Mouse (Mus musculus) limb, embryonic 11.5 days (tissue): ENCODE data around the gene Impdh1. TPM values are rescaled to one million over a fixed set of nuclear protein-coding genes. Genes with fewer than 3 reads are reported as not detected.
"Not testable (repeated sequence)": the region's sequence is repeated elsewhere in the genome, so short reads cannot be mapped to it uniquely, and the experiment has no call there.

Source experiments
- ATAC-seq: fragments of 200-750 bp; cut with Nextera tagmentation; 2 replicates; pipeline ENCODE4 v1.8.0; 2017; ENCODE audit warnings: low read depth; ENCODE audit not compliant: insufficient number of reproducible peaks, low FRiP score, low TSS enrichment
- DNase-seq: peaks from one replicate; pipeline ENCODE4 v3.0.0-alpha.2; 2015; ENCODE audit warnings: low spot score
- H3K27ac ChIP-seq: fragments of 300-500 bp; sonication (generic); replicated peaks from 2 replicates; pipeline ENCODE4 v1.5.1; 2014; ENCODE audit warnings: low read depth, mild to moderate bottlenecking, low read length
- H3K27me3 ChIP-seq: fragments of 300-500 bp; sonication (generic); 2 replicates; pipeline ENCODE4 v1.6.1; 2014; ENCODE audit warnings: mild to moderate bottlenecking, low read length, mixed read lengths; ENCODE audit not compliant: control insufficient read depth, insufficient read depth
- H3K36me3 ChIP-seq: fragments of 300-500 bp; sonication (generic); 2 replicates; pipeline ENCODE4 v1.6.1; 2014; ENCODE audit warnings: mild to moderate bottlenecking, low read length, moderate library complexity, mixed read lengths; ENCODE audit not compliant: control insufficient read depth, insufficient read depth
- H3K4me1 ChIP-seq: fragments of 300-500 bp; sonication (generic); 2 replicates; pipeline ENCODE4 v1.6.1; 2014; ENCODE audit warnings: low read length, mixed read lengths; ENCODE audit not compliant: control insufficient read depth, insufficient read depth
- H3K4me2 ChIP-seq: fragments of 300-500 bp; sonication (generic); 2 replicates; pipeline ENCODE4 v1.6.1; 2014; ENCODE audit warnings: low read depth, mild to moderate bottlenecking, moderate library complexity; ENCODE audit not compliant: severe bottlenecking
- H3K4me3 ChIP-seq: fragments of 300-500 bp; sonication (generic); 2 replicates; pipeline ENCODE4 v1.5.1; 2014; ENCODE audit warnings: low read depth, low read length
- H3K9ac ChIP-seq: fragments of 300-500 bp; sonication (generic); 2 replicates; pipeline ENCODE4 v1.6.1; 2014; ENCODE audit warnings: mild to moderate bottlenecking, low read length
- H3K9me3 ChIP-seq: fragments of 300-500 bp; sonication (generic); 2 replicates; pipeline ENCODE4 v1.6.1; 2016; ENCODE audit warnings: low read length; ENCODE audit not compliant: control insufficient read depth
- WGBS: fragments of 180-500 bp; shearing (Covaris S2); extraction: QIAGEN DNeasy Blood & Tissue Kit; methylation state at CpG from one replicate; pipeline ENCODE4 v1.1.7; 2014; 5-methylcytosine and 5-hydroxymethylcytosine counted together
- polyA plus RNA-seq: library from polyadenylated mRNA; unstranded; fragments of >200 nt; fragmentation: Nextera tagmentation; extraction: Ambion mirVana; gene quantifications from 2 replicates; pipeline ENCODE4 v1.2.1, GENCODE M21; 2014

The Impdh1 gene
- polyA plus RNA-seq, 1 experiment from 2014 or later: 40.8 TPM

GRCm38 (mm10) chr6:29229265-29229913 is 13.2 kb upstream of the Impdh1 start:
- WGBS: 82% methylated on average over 6 of the region's 6 CpGs
- Histone ChIP-seq H3K4me1 (no peaks in the 10 kb centered on the region), H3K4me3 (no peak overlapping the region), H3K36me3 (no peaks in the 10 kb centered on the region), H3K4me2 (no peak overlapping the region), H3K27me3 (no peaks in the 10 kb centered on the region), H3K27ac (no peak overlapping the region), H3K9me3 (no peaks in the 10 kb centered on the region), H3K9ac (no peak overlapping the region)
- ATAC-seq (0 out of 2 replicates have a peak, but pooled peaks have one; percentile 31), DNase-seq (no peak)

- not testable (repeated sequence) for H3K9me3 ChIP-seq, H3K36me3 ChIP-seq, DNase-seq, H3K9ac ChIP-seq, H3K4me2 ChIP-seq, ATAC-seq, H3K4me3 ChIP-seq, H3K27ac ChIP-seq, H3K4me1 ChIP-seq
- H3K27me3 ChIP-seq: peaks cover 21% of the 10 kb centered on the region
- 92% methylated on average over 1 of the region's 3 CpGs for WGBS
Observed at GRCm38 (mm10) chr6:29217717-29218116, 1.6 kb upstream of the Impdh1 start.

- Histone ChIP-seq H3K4me2 (peak overlapping the region; percentile 99), H3K4me3 (peak overlapping the region; percentile 55), H3K9ac (no peak overlapping the region), H3K36me3 (no peaks in the 10 kb centered on the region), H3K9me3 (no peaks in the 10 kb centered on the region), H3K4me1 (peaks cover 10% of the 10 kb centered on the region), H3K27ac (no peak overlapping the region), H3K27me3 (peaks cover 21% of the 10 kb centered on the region)
- no peak for DNase-seq
- WGBS: 13% methylated on average over 9 of the region's 9 CpGs
- no peak for ATAC-seq
Observed at GRCm38 (mm10) chr6:29215181-29215580, 983 bp downstream of the Impdh1 start.

GRCm38 (mm10) chr6:29214776-29215175 is 1.4 kb downstream of the Impdh1 start:
- no peak overlapping the region for H3K27ac ChIP-seq
- H3K27me3 ChIP-seq: peaks cover 21% of the 10 kb centered on the region
- DNase-seq (no peak), ATAC-seq (no peak)
- 38% methylated on average over 5 of the region's 5 CpGs for WGBS
- H3K36me3 ChIP-seq: no peaks in the 10 kb centered on the region
- no peak overlapping the region for H3K4me3 ChIP-seq
- H3K4me1 ChIP-seq: peaks cover 10% of the 10 kb centered on the region
- no peak overlapping the region for H3K4me2 ChIP-seq
- H3K9me3 ChIP-seq: no peaks in the 10 kb centered on the region
- no peak overlapping the region for H3K9ac ChIP-seq

GRCm38 (mm10) chr6:29214245-29214644 is 1.9 kb downstream of the Impdh1 start:
- Histone ChIP-seq H3K4me1 (peaks cover 10% of the 10 kb centered on the region), H3K27ac (no peak overlapping the region), H3K27me3 (peaks cover 21% of the 10 kb centered on the region), H3K9ac (no peak overlapping the region), H3K9me3 (no peaks in the 10 kb centered on the region), H3K4me2 (no peak overlapping the region), H3K4me3 (no peak overlapping the region), H3K36me3 (no peaks in the 10 kb centered on the region)
- 0% methylated on average over 1 of the region's 1 CpGs for WGBS
- DNase-seq: no peak
- ATAC-seq: no peak

- no peak overlapping the region for H3K9ac ChIP-seq
- ATAC-seq: no peak
- no peaks in the 10 kb centered on the region for H3K36me3 ChIP-seq
- H3K4me1 ChIP-seq: peaks cover 10% of the 10 kb centered on the region
- no peak overlapping the region for H3K27ac ChIP-seq
- H3K4me2 ChIP-seq: no peak overlapping the region
- H3K4me3 ChIP-seq: no peak overlapping the region
- no peaks in the 10 kb centered on the region for H3K9me3 ChIP-seq
- H3K27me3 ChIP-seq: peaks cover 21% of the 10 kb centered on the region
- DNase-seq: no peak
- 55% methylated on average over 5 of the region's 5 CpGs for WGBS
Observed at GRCm38 (mm10) chr6:29213436-29213835, 2.7 kb downstream of the Impdh1 start.

GRCm38 (mm10) chr6:29211806-29212492 is 4.2 kb downstream of the Impdh1 start:
- Histone ChIP-seq H3K4me3 (peak overlapping the region; percentile 59), H3K4me2 (peak overlapping the region; percentile 87), H3K27me3 (peaks cover 21% of the 10 kb centered on the region), H3K9ac (peak overlapping the region; percentile 76), H3K27ac (peak overlapping the region; percentile 47; the same call in 1 of the 2 replicates), H3K36me3 (no peaks in the 10 kb centered on the region), H3K9me3 (no peaks in the 10 kb centered on the region), H3K4me1 (peaks cover 10% of the 10 kb centered on the region)
- WGBS: under 1% methylated on average over 61 of the region's 66 CpGs
- DNase-seq (peak; percentile 88), ATAC-seq (peak; percentile 76)

GRCm38 (mm10) chr6:29211146-29211545 is 5.0 kb downstream of the Impdh1 start:
- H3K9me3 ChIP-seq: no peaks in the 10 kb centered on the region
- no peaks in the 10 kb centered on the region for H3K36me3 ChIP-seq
- ATAC-seq: no peak
- H3K4me2 ChIP-seq: peak overlapping the region; percentile 87
- peak overlapping the region; percentile 59 for H3K4me3 ChIP-seq
- H3K9ac ChIP-seq: peak overlapping the region; percentile 76
- WGBS: 18% methylated on average over 7 of the region's 7 CpGs
- peaks cover 21% of the 10 kb centered on the region for H3K27me3 ChIP-seq
- H3K4me1 ChIP-seq: peaks cover 10% of the 10 kb centered on the region
- no peak overlapping the region for H3K27ac ChIP-seq
- DNase-seq: no peak
